Mouse (Mus musculus) bone marrow, adult 2 months (tissue): ENCODE data around the gene Zfp943. TPM values are rescaled to one million over a fixed set of nuclear protein-coding genes. Genes with fewer than 3 reads are reported as not detected.
"Not testable (repeated sequence)": the region's sequence is repeated elsewhere in the genome, so short reads cannot be mapped to it uniquely, and the experiment has no call there.

Source experiments
- H3K27ac ChIP-seq: fragments of 200-500 bp; 2 replicates; pipeline ENCODE4 v1.5.1; 2012; ENCODE audit warnings: low read depth, mild to moderate bottlenecking, control low read depth, inconsistent platforms, low read length; ENCODE audit not compliant: control insufficient read depth, poor library complexity, insufficient read depth
- H3K4me1 ChIP-seq: fragments of 200-500 bp; 2 replicates; pipeline ENCODE4 v1.6.1; 2011; ENCODE audit warnings: low read length; ENCODE audit not compliant: control insufficient read depth, insufficient read depth
- H3K4me3 ChIP-seq: fragments of 200-500 bp; replicated peaks from 2 replicates; pipeline ENCODE3; 2011; ENCODE audit warnings: mild to moderate bottlenecking, low read depth, low read length, control low read depth; ENCODE audit not compliant: control insufficient read depth
- CTCF ChIP-seq: fragments of 200-500 bp; IDR thresholded peaks from 2 replicates; pipeline ENCODE4 v1.5.1; 2011; ENCODE audit warnings: low read length, control low read depth; ENCODE audit not compliant: control insufficient read depth, insufficient read depth
- POLR2A ChIP-seq: fragments of 200-500 bp; IDR thresholded peaks from 2 replicates; pipeline ENCODE4 v1.6.1; 2011; ENCODE audit warnings: low read depth, mild to moderate bottlenecking, control low read depth, low read length, borderline replicate concordance; ENCODE audit not compliant: control insufficient read depth
- WGBS: fragments of 180-500 bp; shearing (Covaris S2); methylation state at CpG from one replicate; pipeline ENCODE4 v1.1.7; 2018; 5-methylcytosine and 5-hydroxymethylcytosine counted together
- polyA plus RNA-seq: library from polyadenylated mRNA; stranded (reverse); fragments of >200 nt; gene quantifications from 2 replicates; pipeline ENCODE4 v1.2.4, GENCODE M21; 2011; ENCODE audit warnings: low replicate concordance; ENCODE audit not compliant: missing spikeins, insufficient read depth, insufficient read length

Zfp943 gene
- polyA plus RNA-seq: 4.4 and 5.2 TPM in 2 replicates

GRCm38 (mm10) chr17:21962107-21962907 is at the start of gene Zfp943, which contains the start of gene Zfp942:
Zfp943 (plus strand) TSS chr17:21962552.
Zfp942 (minus strand) TSS chr17:21962464.
- H3K4me1 ChIP-seq: not testable (repeated sequence)
- H3K27ac ChIP-seq: peak within 1 kb of the TSS; percentile 94
- under 1% methylated on average over 44 of the region's 55 CpGs for WGBS
- peak within 1 kb of the TSS; percentile 76 for H3K4me3 ChIP-seq
- TF ChIP-seq POLR2A: peak; percentile 23; the same call in 1 of the 2 replicates

GRCm38 (mm10) chr17:21963302-21963701 is 950 bp downstream of the Zfp943 start:
- Histone ChIP-seq H3K4me1 (no peaks in the 10 kb centered on the region; the same call in 1 of the 2 replicates), H3K4me3 (no peak overlapping the region), H3K27ac (no peak overlapping the region)
- 9% methylated on average over 4 of the region's 4 CpGs for WGBS
- TF ChIP-seq POLR2A: no peak
- no peak for TF ChIP-seq CTCF

DNA sequence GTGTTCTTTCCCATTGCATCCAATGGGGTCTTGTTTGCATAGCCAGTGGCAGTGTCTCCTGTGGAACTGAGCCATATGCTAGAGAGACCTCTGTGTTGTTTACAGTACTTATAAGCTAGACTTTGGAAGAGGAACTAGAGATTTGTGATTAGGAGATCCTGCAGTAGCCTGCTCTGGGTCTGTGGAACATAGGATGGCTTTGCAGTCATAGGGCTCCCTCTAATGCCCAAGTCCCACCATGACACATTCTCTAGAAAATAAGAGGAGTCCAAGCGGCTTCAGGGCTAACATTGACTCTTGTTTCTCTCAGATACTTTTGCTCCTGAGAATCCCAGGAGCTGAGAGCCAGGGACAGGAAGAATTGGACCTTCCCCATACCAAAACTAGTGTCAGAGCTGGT is 73.2 kb downstream of the Zfp943 start:
- 11% methylated on average over 1 of the region's 1 CpGs for WGBS
- H3K4me1 ChIP-seq, H3K4me3 ChIP-seq, H3K27ac ChIP-seq: not testable (repeated sequence)

DNA sequence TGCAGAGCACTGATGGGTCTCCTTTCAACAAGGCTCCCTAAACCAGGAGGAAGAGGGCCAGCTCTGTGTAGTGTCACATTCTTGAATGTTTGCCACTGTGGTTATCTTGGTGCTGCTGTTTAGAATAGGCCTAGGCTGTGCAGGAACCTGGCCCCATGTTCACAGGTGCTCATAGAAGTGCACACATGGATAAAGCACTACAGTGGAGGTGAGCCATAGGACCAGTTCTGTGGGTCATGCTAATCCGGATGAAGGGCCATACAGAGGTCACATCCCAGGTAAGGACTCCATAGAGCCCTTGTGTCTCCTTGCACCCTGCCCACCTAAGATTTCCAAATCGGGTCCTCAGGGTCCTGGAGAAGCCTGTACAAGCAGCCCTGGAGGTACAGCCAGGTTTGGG is 87.1 kb downstream of the Zfp943 start:
- H3K27ac ChIP-seq: no peak overlapping the region
- TF ChIP-seq POLR2A: no peak
- 53% methylated on average over 2 of the region's 2 CpGs for WGBS

GRCm38 (mm10) chr17:22053211-22053610 is 90.9 kb downstream of the Zfp943 start:
- Histone ChIP-seq H3K27ac (no peak overlapping the region), H3K4me3 (no peak overlapping the region)
- WGBS: 60% methylated on average over 2 of the region's 2 CpGs

More for the DNA sequence above, 87.1 kb downstream of the Zfp943 start:
- Histone ChIP-seq H3K4me1 (no peaks in the 10 kb centered on the region), H3K4me3 (no peak overlapping the region)

DNA sequence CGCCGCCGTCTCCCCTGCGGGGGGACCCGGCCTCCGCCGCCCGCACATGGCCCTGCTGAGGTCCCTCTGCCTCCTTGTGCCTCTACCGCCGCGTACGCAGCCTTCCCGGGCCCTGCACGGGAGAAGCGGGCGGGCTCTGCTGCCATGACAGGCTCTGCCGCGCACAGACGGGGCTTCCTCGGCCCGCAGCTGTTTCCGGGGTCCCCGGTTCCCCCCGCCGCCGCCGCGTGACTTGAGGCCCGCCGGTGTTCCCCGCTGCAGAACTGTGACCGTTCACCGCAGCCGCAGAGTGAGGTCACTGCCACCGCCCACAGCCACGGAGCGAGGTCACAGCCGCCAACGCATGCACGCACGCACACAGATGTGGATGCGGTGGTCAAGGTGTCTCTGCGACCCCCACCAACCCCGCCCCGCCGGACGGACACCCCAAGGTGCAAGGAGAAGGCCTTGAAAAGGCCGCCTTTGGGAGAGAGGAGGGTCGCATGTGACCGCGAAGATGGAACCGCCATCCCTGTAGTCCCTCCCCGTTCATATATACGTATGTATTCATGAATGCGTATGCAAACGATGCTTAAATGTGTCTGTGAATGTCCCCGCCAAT is 118.8 kb downstream of the Zfp943 start:
- TF ChIP-seq POLR2A (no peak), CTCF (no peak)
- H3K27ac ChIP-seq: no peak overlapping the region
- WGBS: 4% methylated on average over 57 of the region's 57 CpGs
- no peaks in the 10 kb centered on the region for H3K4me1 ChIP-seq
- H3K4me3 ChIP-seq: peak overlapping the region; percentile 34

More at GRCm38 (mm10) chr17:22053211-22053610, 90.9 kb downstream of the Zfp943 start:
- H3K4me1 ChIP-seq: no peaks in the 10 kb centered on the region
- TF ChIP-seq POLR2A (no peak), CTCF (no peak)

DNA sequence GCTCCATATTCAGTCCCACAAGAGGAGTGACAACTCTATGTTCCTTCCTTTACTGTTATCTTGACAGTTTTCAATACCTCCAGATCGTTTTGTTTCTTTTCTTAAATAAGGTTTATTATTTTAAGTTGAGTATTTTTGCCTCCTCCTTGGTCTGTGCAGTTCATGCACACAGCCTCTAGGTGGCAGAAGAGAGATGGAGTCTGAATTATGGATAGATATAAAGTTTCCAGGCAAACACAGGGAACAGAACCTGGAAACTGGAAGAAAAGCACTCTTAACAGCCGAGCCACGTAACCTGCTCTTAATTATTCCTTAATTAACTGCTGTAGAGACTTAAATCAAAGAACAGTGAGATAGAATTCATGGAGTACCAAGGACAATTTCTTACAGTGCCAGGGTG is 120.9 kb downstream of the Zfp943 start:
- not testable (repeated sequence) for H3K4me3 ChIP-seq, H3K4me1 ChIP-seq, H3K27ac ChIP-seq
- 6% methylated on average over 3 of the region's 3 CpGs for WGBS

DNA sequence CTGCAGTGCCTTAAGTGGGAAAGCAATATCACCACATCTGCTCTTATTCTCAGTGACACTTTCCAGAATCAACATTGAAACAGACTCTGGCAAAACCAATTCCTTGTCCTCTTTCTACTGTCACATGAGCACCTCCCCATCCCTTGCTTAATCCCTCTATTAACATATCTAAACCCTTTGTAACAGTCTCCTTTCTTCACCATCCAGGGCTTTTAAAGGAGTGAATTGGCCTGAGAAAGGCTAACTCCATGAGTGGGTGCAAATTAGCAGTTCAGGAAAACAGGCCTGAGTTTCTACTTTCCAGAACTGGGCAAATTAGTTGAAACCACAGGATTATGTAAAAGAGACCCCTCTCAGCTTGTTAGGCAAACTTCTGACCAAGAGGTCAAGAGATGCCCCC is 156.4 kb downstream of the Zfp943 start:
- TF ChIP-seq POLR2A: no peak
- no peak for TF ChIP-seq CTCF
- H3K4me3 ChIP-seq: no peak overlapping the region
- H3K27ac ChIP-seq: no peak overlapping the region
- no peaks in the 10 kb centered on the region for H3K4me1 ChIP-seq

Other genes with a start within 250 kb of the Zfp943 start
- 3.1 TPM in 1 of 2 replicates, not detected in the other for gene Zfp229, start 231.8 kb upstream of the Zfp943 start, polyA plus RNA-seq
- not detected in 2 replicates for gene Zfp820, start 116.8 kb upstream of the Zfp943 start, polyA plus RNA-seq
- gene Zfp995, start 52.6 kb upstream of the Zfp943 start, polyA plus RNA-seq: 1.2 TPM in 1 of 2 replicates, not detected in the other
- 3.6 and 7.9 TPM in 2 replicates for gene Zfp942, start 88 bp upstream of the Zfp943 start, polyA plus RNA-seq
- gene Zfp947, start 203.6 kb downstream of the Zfp943 start, polyA plus RNA-seq: not detected in 2 replicates